Mouse (Mus musculus): Measurements from ENCODE around the gene Tmtc1.

DNA sequence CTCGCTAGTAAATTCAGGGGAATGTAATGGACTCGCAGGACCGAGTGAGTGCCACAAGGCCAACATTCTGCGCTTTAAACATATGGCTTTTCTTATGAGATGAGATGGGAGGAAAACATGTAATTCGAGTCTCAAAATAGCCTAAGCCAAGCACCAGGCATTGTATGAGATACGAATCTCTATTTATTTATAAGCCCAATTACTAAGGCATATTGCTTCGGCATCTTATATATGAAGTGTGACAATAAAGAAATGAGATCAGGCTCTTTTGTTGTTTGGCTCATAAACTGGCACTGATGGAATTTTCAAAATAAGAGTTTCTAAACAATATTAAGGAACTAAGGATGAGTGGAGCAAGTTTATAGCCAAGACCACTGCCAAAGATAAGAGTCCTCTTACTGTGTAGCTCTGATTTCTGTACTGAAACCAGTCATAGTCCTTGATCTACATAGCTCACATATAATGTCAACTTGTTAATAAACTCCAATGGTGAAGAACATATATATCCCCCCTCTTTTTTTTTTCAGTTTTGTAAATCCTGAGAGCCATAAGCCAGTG lies 84.8 kb downstream of the Tmtc1 start:
- TF ChIP-seq POLR2A (IDR thresholded peaks at IDR 0.05; ENCODE audit: insufficient read depth, low read length) = no peak
- TF ChIP-seq CTCF (IDR thresholded peaks at IDR 0.05; ENCODE audit: low read depth, low read length) = no peak
- TF ChIP-seq EP300 (IDR thresholded peaks at IDR 0.05; ENCODE audit: insufficient read depth, low read depth, low read length) = no peak

Data from ES-Bruce4 (cell line).